Mouse (Mus musculus) C2C12 (cell line): ENCODE results near the gene Acot8.

ENCODE experiments used
- CEBPB ChIP-seq: IDR thresholded peaks from one replicate; pipeline ENCODE4 v1.6.1; 2011; ENCODE audit warnings: low read depth, mild to moderate bottlenecking, control low read depth, moderate library complexity
- CTCF ChIP-seq: IDR thresholded peaks from one replicate; pipeline ENCODE4 v1.5.1; 2011; ENCODE audit not compliant: control insufficient read depth, insufficient read depth, insufficient read length
- FOSL1 ChIP-seq: IDR thresholded peaks from one replicate; pipeline ENCODE4 v1.8.0; 2011; ENCODE audit warnings: mild to moderate bottlenecking, low read length; ENCODE audit not compliant: poor library complexity, insufficient read depth, severe bottlenecking
- MAX ChIP-seq: IDR thresholded peaks from one replicate; pipeline ENCODE4 v1.6.1; 2011; ENCODE audit warnings: mild to moderate bottlenecking, control low read depth
- MYOD1 ChIP-seq: IDR thresholded peaks from one replicate; pipeline ENCODE4 v1.6.1; 2011; ENCODE audit warnings: low read depth; ENCODE audit not compliant: control insufficient read depth, insufficient read length
- MYOG ChIP-seq: IDR thresholded peaks from one replicate; pipeline ENCODE4 v1.6.1; 2011; ENCODE audit not compliant: control insufficient read depth, insufficient read length; ENCODE audit errors: extremely low read depth

- TF ChIP-seq CTCF (no peak), MYOG (no peak), MYOD1 (no peak), MAX (no peak), CEBPB (no peak), FOSL1 (no peak)
These were observed 27.3 kb downstream of the Acot8 start for GRCm38 (mm10) chr2:164777246-164778014.
